Mouse (Mus musculus): ENCODE results near the gene Ptprn2. TPM values are rescaled to one million over a fixed set of nuclear protein-coding genes. Genes with fewer than 3 reads are reported as not detected.

Ptprn2 gene
- polyA plus RNA-seq, 1 experiment from 2014 or later = 0.19 TPM

- 1% methylated on average over 8 of the region's 8 CpGs for WGBS
- H3K4me3 ChIP-seq (ENCODE audit: low read length) = peak overlapping the region; percentile 52
- H3K9ac ChIP-seq (ENCODE audit: low read length) = no peak overlapping the region
- H3K4me1 ChIP-seq (replicated peaks; ENCODE audit: control insufficient read depth, insufficient read depth, low read length) = peaks cover 10% of the 10 kb centered on the region
- no peak for ATAC-seq (ENCODE audit: low read depth)
- peak overlapping the region; percentile 75 for H3K4me2 ChIP-seq (ENCODE audit: low read depth, low read length)
- H3K9me3 ChIP-seq (ENCODE audit: control insufficient read depth, low read length) = no peaks in the 10 kb centered on the region
- no peaks in the 10 kb centered on the region for H3K36me3 ChIP-seq (ENCODE audit: control insufficient read depth, insufficient read depth, low read length)
- peaks cover 74% of the 10 kb centered on the region for H3K27me3 ChIP-seq (ENCODE audit: control insufficient read depth, insufficient read depth, low read depth, low read length)
- no peak overlapping the region for H3K27ac ChIP-seq (ENCODE audit: low read length)
Measured at GRCm38 (mm10) chr12:117153166-117153480, 667.6 kb downstream of the Ptprn2 start.

- Histone ChIP-seq H3K27me3 (ENCODE audit: control insufficient read depth, insufficient read depth, low read depth, low read length) (peaks cover 79% of the 10 kb centered on the region), H3K4me1 (replicated peaks; ENCODE audit: control insufficient read depth, insufficient read depth, low read length) (peaks cover 10% of the 10 kb centered on the region), H3K36me3 (ENCODE audit: control insufficient read depth, insufficient read depth, low read length) (no peaks in the 10 kb centered on the region), H3K9ac (ENCODE audit: low read length) (peak overlapping the region; percentile 42), H3K4me2 (ENCODE audit: low read depth, low read length) (peak overlapping the region; percentile 75), H3K4me3 (ENCODE audit: low read length) (peak overlapping the region; percentile 52), H3K27ac (ENCODE audit: low read length) (no peak overlapping the region), H3K9me3 (ENCODE audit: control insufficient read depth, low read length) (no peaks in the 10 kb centered on the region)
- peak; percentile 84 for ATAC-seq (ENCODE audit: low read depth)
- under 1% methylated on average over 72 of the region's 73 CpGs for WGBS
Measured at GRCm38 (mm10) chr12:117153671-117154355, 668.3 kb downstream of the Ptprn2 start.

GRCm38 (mm10) chr12:117154356-117155243 is 669.1 kb downstream of the Ptprn2 start:
- under 1% methylated on average over 27 of the region's 27 CpGs for WGBS
- Histone ChIP-seq H3K27me3 (ENCODE audit: control insufficient read depth, insufficient read depth, low read depth, low read length) (peaks cover 87% of the 10 kb centered on the region), H3K36me3 (ENCODE audit: control insufficient read depth, insufficient read depth, low read length) (no peaks in the 10 kb centered on the region), H3K4me2 (ENCODE audit: low read depth, low read length) (peak overlapping the region; percentile 75), H3K27ac (ENCODE audit: low read length) (no peak overlapping the region), H3K9me3 (ENCODE audit: control insufficient read depth, low read length) (no peaks in the 10 kb centered on the region), H3K4me3 (ENCODE audit: low read length) (peak overlapping the region; percentile 52), H3K4me1 (replicated peaks; ENCODE audit: control insufficient read depth, insufficient read depth, low read length) (peaks cover 10% of the 10 kb centered on the region), H3K9ac (ENCODE audit: low read length) (peak overlapping the region; percentile 42)
- no peak; the same call in 1 of the 2 replicates for ATAC-seq (ENCODE audit: low read depth)

GRCm38 (mm10) chr12:117155307-117156220 is 670.0 kb downstream of the Ptprn2 start:
- Histone ChIP-seq H3K9ac (ENCODE audit: low read length) (no peak overlapping the region), H3K4me3 (ENCODE audit: low read length) (peak overlapping the region; percentile 52), H3K4me1 (replicated peaks; ENCODE audit: control insufficient read depth, insufficient read depth, low read length) (peaks cover 19% of the 10 kb centered on the region), H3K9me3 (ENCODE audit: control insufficient read depth, low read length) (no peaks in the 10 kb centered on the region), H3K36me3 (ENCODE audit: control insufficient read depth, insufficient read depth, low read length) (no peaks in the 10 kb centered on the region), H3K27ac (ENCODE audit: low read length) (no peak overlapping the region), H3K27me3 (ENCODE audit: control insufficient read depth, insufficient read depth, low read depth, low read length) (peaks cover 94% of the 10 kb centered on the region), H3K4me2 (ENCODE audit: low read depth, low read length) (peak overlapping the region; percentile 75; the same call in 1 of the 2 replicates)
- ATAC-seq (ENCODE audit: low read depth) = no peak
- 13% methylated on average over 33 of the region's 33 CpGs for WGBS

- Histone ChIP-seq H3K4me2 (ENCODE audit: low read depth, low read length) (no peak overlapping the region), H3K9ac (ENCODE audit: low read length) (no peak overlapping the region), H3K4me1 (replicated peaks; ENCODE audit: control insufficient read depth, insufficient read depth, low read length) (peaks cover 18% of the 10 kb centered on the region), H3K9me3 (ENCODE audit: control insufficient read depth, low read length) (no peaks in the 10 kb centered on the region), H3K36me3 (ENCODE audit: control insufficient read depth, insufficient read depth, low read length) (no peaks in the 10 kb centered on the region), H3K27ac (ENCODE audit: low read length) (no peak overlapping the region), H3K4me3 (ENCODE audit: low read length) (no peak overlapping the region), H3K27me3 (ENCODE audit: control insufficient read depth, insufficient read depth, low read depth, low read length) (peaks cover 94% of the 10 kb centered on the region)
- whole genome bisulfite sequencing = 54% methylated on average over 5 of the region's 5 CpGs
- no peak for ATAC-seq (ENCODE audit: low read depth)
Measured at GRCm38 (mm10) chr12:117156256-117156655, 670.7 kb downstream of the Ptprn2 start.

GRCm38 (mm10) chr12:117156786-117157185 is 671.3 kb downstream of the Ptprn2 start:
- Histone ChIP-seq H3K9me3 (ENCODE audit: control insufficient read depth, low read length) (no peaks in the 10 kb centered on the region), H3K27me3 (ENCODE audit: control insufficient read depth, insufficient read depth, low read depth, low read length) (peaks cover 92% of the 10 kb centered on the region), H3K27ac (ENCODE audit: low read length) (no peak overlapping the region), H3K4me3 (ENCODE audit: low read length) (no peak overlapping the region), H3K9ac (ENCODE audit: low read length) (no peak overlapping the region), H3K4me1 (replicated peaks; ENCODE audit: control insufficient read depth, insufficient read depth, low read length) (peaks cover 16% of the 10 kb centered on the region), H3K4me2 (ENCODE audit: low read depth, low read length) (no peak overlapping the region), H3K36me3 (ENCODE audit: control insufficient read depth, insufficient read depth, low read length) (no peaks in the 10 kb centered on the region)
- 86% methylated on average over 3 of the region's 3 CpGs for WGBS
- ATAC-seq (ENCODE audit: low read depth) = no peak

- WGBS = 74% methylated on average over 2 of the region's 2 CpGs
- no peak overlapping the region for H3K9ac ChIP-seq (ENCODE audit: low read length)
- H3K36me3 ChIP-seq (ENCODE audit: control insufficient read depth, insufficient read depth, low read length) = no peaks in the 10 kb centered on the region
- no peak overlapping the region for H3K4me2 ChIP-seq (ENCODE audit: low read depth, low read length)
- H3K9me3 ChIP-seq (ENCODE audit: control insufficient read depth, low read length) = no peaks in the 10 kb centered on the region
- ATAC-seq (ENCODE audit: low read depth) = no peak
- no peak overlapping the region for H3K27ac ChIP-seq (ENCODE audit: low read length)
- peaks cover 87% of the 10 kb centered on the region for H3K27me3 ChIP-seq (ENCODE audit: control insufficient read depth, insufficient read depth, low read depth, low read length)
- H3K4me1 ChIP-seq (replicated peaks; ENCODE audit: control insufficient read depth, insufficient read depth, low read length) = peaks cover 16% of the 10 kb centered on the region
- no peak overlapping the region for H3K4me3 ChIP-seq (ENCODE audit: low read length)
Measured at GRCm38 (mm10) chr12:117157249-117157648, 671.7 kb downstream of the Ptprn2 start.

GRCm38 (mm10) chr12:117157660-117158386 is 672.3 kb downstream of the Ptprn2 start:
- H3K36me3 ChIP-seq (ENCODE audit: control insufficient read depth, insufficient read depth, low read length) = no peaks in the 10 kb centered on the region
- H3K9me3 ChIP-seq (ENCODE audit: control insufficient read depth, low read length) = no peaks in the 10 kb centered on the region
- no peak overlapping the region for H3K4me2 ChIP-seq (ENCODE audit: low read depth, low read length)
- H3K9ac ChIP-seq (ENCODE audit: low read length) = no peak overlapping the region
- peaks cover 16% of the 10 kb centered on the region for H3K4me1 ChIP-seq (replicated peaks; ENCODE audit: control insufficient read depth, insufficient read depth, low read length)
- no peak overlapping the region for H3K4me3 ChIP-seq (ENCODE audit: low read length)
- WGBS = 21% methylated on average over 9 of the region's 9 CpGs
- peaks cover 85% of the 10 kb centered on the region for H3K27me3 ChIP-seq (ENCODE audit: control insufficient read depth, insufficient read depth, low read depth, low read length)
- H3K27ac ChIP-seq (ENCODE audit: low read length) = no peak overlapping the region
- no peak for ATAC-seq (ENCODE audit: low read depth)

All from lung, embryonic 16.5 days (tissue).